Mouse (Mus musculus) CH12.LX (cell line): ENCODE results near the gene Magi2. TPM values are rescaled to one million over a fixed set of nuclear protein-coding genes. Genes with fewer than 3 reads are reported as not detected.

Experiments
- DNase-seq: peaks from one replicate; pipeline ENCODE4 v3.0.0-alpha.2; 2013; ENCODE audit errors: extremely low read depth
- H3K27ac ChIP-seq: 2 replicates; pipeline ENCODE4 v1.5.1; 2012; ENCODE audit warnings: low read depth, mild to moderate bottlenecking, control low read depth, moderate library complexity; ENCODE audit not compliant: insufficient read depth
- H3K27me3 ChIP-seq: replicated peaks from 2 replicates; pipeline ENCODE3; 2012; ENCODE audit warnings: inconsistent platforms
- H3K36me3 ChIP-seq, 2 experiments: replicated peaks in 1 of 2; 2 replicates each; pipeline versions ENCODE3 to v1.6.1; 2012; ENCODE audit warnings: inconsistent platforms in 1 of 2, low read length in 1 of 2, mild to moderate bottlenecking in 1 of 2, mixed read lengths in 1 of 2, moderate library complexity in 1 of 2; ENCODE audit not compliant: control insufficient read depth in 1 of 2, insufficient read depth in 1 of 2
- H3K4me1 ChIP-seq, 2 experiments: 2 replicates each; pipeline ENCODE4 v1.6.1; 2012; ENCODE audit warnings: inconsistent platforms in 1 of 2, moderate library complexity in 1 of 2; ENCODE audit not compliant: insufficient read depth in 2 of 2, control insufficient read depth in 1 of 2
- H3K4me2 ChIP-seq: 2 replicates; pipeline ENCODE4 v1.6.1; 2012; ENCODE audit warnings: low read depth, mild to moderate bottlenecking, control low read depth; ENCODE audit not compliant: poor library complexity, insufficient read depth, severe bottlenecking
- H3K4me3 ChIP-seq, 3 experiments: fragments of 150-350 bp in 1 of 3; sonication (generic) in 1 of 3; replicated peaks in 1 of 3; 2 replicates each; pipeline versions ENCODE3 to v1.5.1; 2011 to 2012; ENCODE audit warnings: low read depth in 2 of 3, low read length in 2 of 3, mild to moderate bottlenecking in 2 of 3, moderate library complexity in 2 of 3, control low read depth in 1 of 3, improper control_type of control experiment in 1 of 3, inconsistent platforms in 1 of 3, mixed read lengths in 1 of 3; ENCODE audit not compliant: poor library complexity in 1 of 3
- H3K79me2 ChIP-seq: replicated peaks from 2 replicates; pipeline ENCODE4 v1.6.1; 2012; ENCODE audit warnings: mild to moderate bottlenecking, moderate library complexity; ENCODE audit not compliant: control insufficient read depth, poor library complexity, insufficient read depth, severe bottlenecking; ENCODE audit errors: extremely low read depth
- H3K9ac ChIP-seq: 2 replicates; pipeline ENCODE4 v1.6.1; 2012; ENCODE audit warnings: low read depth, mild to moderate bottlenecking, control low read depth, moderate library complexity; ENCODE audit not compliant: insufficient read depth
- H3K9me3 ChIP-seq: replicated peaks from 2 replicates; pipeline ENCODE3; 2012; ENCODE audit warnings: low read length, inconsistent platforms, mixed read lengths
- BHLHE40 ChIP-seq: IDR thresholded peaks from 2 replicates; pipeline ENCODE4 v1.6.1; 2011; ENCODE audit warnings: mild to moderate bottlenecking, low read depth, low read length, improper control_type of control experiment
- CHD1 ChIP-seq: IDR thresholded peaks from 2 replicates; pipeline ENCODE4 v1.6.1; 2012; ENCODE audit warnings: low read depth, low read length, improper control_type of control experiment, inconsistent platforms
- CHD2 ChIP-seq: IDR thresholded peaks from 2 replicates; pipeline ENCODE4 v1.6.1; 2011; ENCODE audit warnings: low read length, improper control_type of control experiment
- CTCF ChIP-seq, 2 experiments: IDR thresholded peaks in 1 of 2; conservative IDR thresholded peaks in 1 of 2; 2 replicates each; pipeline ENCODE4 v1.5.1; 2011 to 2012; ENCODE audit warnings: low read depth in 2 of 2, low read length in 2 of 2, improper control_type of control experiment in 1 of 2, inconsistent platforms in 1 of 2, mild to moderate bottlenecking in 1 of 2, moderate library complexity in 1 of 2
- E2F4 ChIP-seq: IDR thresholded peaks from 2 replicates; pipeline ENCODE4 v1.6.1; 2011; ENCODE audit warnings: low read depth, low read length, improper control_type of control experiment; ENCODE audit not compliant: insufficient replicate concordance
- EP300 ChIP-seq: IDR thresholded peaks from 2 replicates; pipeline ENCODE4 v1.6.1; 2011; ENCODE audit warnings: low read length, improper control_type of control experiment
- ETS1 ChIP-seq: conservative IDR thresholded peaks from 2 replicates; pipeline ENCODE4 v1.6.1; 2012; ENCODE audit warnings: low read depth, mild to moderate bottlenecking, inconsistent platforms, low read length, improper control_type of control experiment, moderate library complexity
- IRF4 ChIP-seq: IDR thresholded peaks from 2 replicates; pipeline ENCODE4 v1.6.1; 2014; ENCODE audit warnings: low read depth, mild to moderate bottlenecking, inconsistent platforms, low read length, improper control_type of control experiment
- JUN ChIP-seq: IDR thresholded peaks from 2 replicates; pipeline ENCODE4 v1.6.1; 2011; ENCODE audit warnings: low read depth, mild to moderate bottlenecking, low read length, improper control_type of control experiment, moderate library complexity; ENCODE audit not compliant: insufficient read depth
- KAT2A ChIP-seq: IDR thresholded peaks from 2 replicates; pipeline ENCODE4 v1.6.1; 2012; ENCODE audit warnings: low read length, improper control_type of control experiment, inconsistent platforms; ENCODE audit not compliant: insufficient replicate concordance
- MAFK ChIP-seq: IDR thresholded peaks from 2 replicates; pipeline ENCODE4 v1.6.1; 2011; ENCODE audit warnings: low read length, improper control_type of control experiment; ENCODE audit not compliant: insufficient replicate concordance
- MAX ChIP-seq: IDR thresholded peaks from 2 replicates; pipeline ENCODE4 v1.6.1; 2011; ENCODE audit warnings: low read length, improper control_type of control experiment
- MEF2A ChIP-seq: IDR thresholded peaks from 2 replicates; pipeline ENCODE4 v1.6.1; 2014; ENCODE audit warnings: low read depth, mild to moderate bottlenecking, inconsistent platforms, low read length, improper control_type of control experiment, borderline replicate concordance
- MXI1 ChIP-seq: IDR thresholded peaks from 2 replicates; pipeline ENCODE4 v1.6.1; 2011; ENCODE audit warnings: mild to moderate bottlenecking, low read depth, low read length, improper control_type of control experiment
- NRF1 ChIP-seq: IDR thresholded peaks from 2 replicates; pipeline ENCODE4 v1.6.1; 2014; ENCODE audit warnings: low read depth, mild to moderate bottlenecking, inconsistent platforms, low read length, improper control_type of control experiment, moderate library complexity
- PAX5 ChIP-seq: IDR thresholded peaks from 2 replicates; pipeline ENCODE4 v1.6.1; 2012; ENCODE audit warnings: low read length, inconsistent platforms, mixed read lengths
- POLR2AphosphoS2 ChIP-seq: IDR thresholded peaks from 2 replicates; pipeline ENCODE4 v1.6.1; 2011; ENCODE audit warnings: low read depth, low read length, improper control_type of control experiment
- RAD21 ChIP-seq: IDR thresholded peaks from 2 replicates; pipeline ENCODE4 v1.6.1; 2011; ENCODE audit warnings: low read depth, mild to moderate bottlenecking, low read length, improper control_type of control experiment, moderate library complexity
- SIN3A ChIP-seq: IDR thresholded peaks from 2 replicates; pipeline ENCODE4 v1.6.1; 2012; ENCODE audit warnings: low read length, improper control_type of control experiment, inconsistent platforms
- SMC3 ChIP-seq: IDR thresholded peaks from 2 replicates; pipeline ENCODE4 v1.6.1; 2011; ENCODE audit warnings: low read depth, low read length, improper control_type of control experiment
- UBTF ChIP-seq: IDR thresholded peaks from 2 replicates; pipeline ENCODE4 v1.6.1; 2012; ENCODE audit warnings: low read depth, mild to moderate bottlenecking, inconsistent platforms, low read length, improper control_type of control experiment, moderate library complexity
- USF1 ChIP-seq: IDR thresholded peaks from 2 replicates; pipeline ENCODE4 v1.6.1; 2014; ENCODE audit warnings: low read depth, mild to moderate bottlenecking, inconsistent platforms, low read length, improper control_type of control experiment
- ZKSCAN1 ChIP-seq: IDR thresholded peaks from 2 replicates; pipeline ENCODE4 v1.6.1; 2012; ENCODE audit warnings: low read depth, inconsistent platforms, low read length, improper control_type of control experiment, borderline replicate concordance
- ZNF384 ChIP-seq: IDR thresholded peaks from 2 replicates; pipeline ENCODE4 v1.6.1; 2012; ENCODE audit warnings: low read depth, low read length, improper control_type of control experiment, inconsistent platforms
- dilution Hi-C: fragments of 300-500 bp; cut with MboI; formaldehyde crosslinking; loops from 2 replicates; pipeline ENCODE4 v1.14.3; 2020; ENCODE audit warnings: low sequenced_read_pairs; ENCODE audit not compliant: extremely low pct_unique_long_range_greater_than_20kb, extremely low pct_ligation_motif_present
- in situ Hi-C: fragments of 300-500 bp; cut with MboI; formaldehyde crosslinking; loops from 3 replicates; pipeline ENCODE4 v1.14.3; 2019; ENCODE audit warnings: low sequenced_read_pairs, low pct_ligation_motif_present, low pct_unique_long_range_greater_than_20kb, mixed read lengths
- polyA plus RNA-seq: library from polyadenylated mRNA; unstranded; fragments of >175 nt; gene quantifications from 2 replicates; pipeline ENCODE4 v1.2.1, GENCODE M21; 2012; ENCODE audit warnings: low read depth; ENCODE audit not compliant: insufficient read length
- total RNA-seq, 2 experiments: library from RNA; depleted of rRNA; stranded (reverse); fragments of 300-350 nt in 1 of 2; fragments of >200 nt in 1 of 2; gene quantifications; 2 replicates each; pipeline ENCODE4 v1.2.3; 2012 to 2014

The Magi2 gene
- total and polyA plus RNA-seq, 3 experiments: 0.37 to 0.63 (median 0.42) TPM

- TF ChIP-seq MAFK (no peak), MAX (no peak), ZKSCAN1 (no peak), JUN (no peak), RAD21 (peak; percentile 17), POLR2AphosphoS2 (no peak), CHD1 (no peak), MXI1 (no peak), MEF2A (no peak), IRF4 (no peak), CTCF (conservative IDR thresholded peaks at IDR 0.05 in 1 of 2, IDR thresholded peaks at IDR 0.05 in 1 of 2; ENCODE audit: low read depth in 2 of 2, low read length in 2 of 2) (peak in 1 of 2 experiments; percentile 39; a peak in 2 of 4 replicates), BHLHE40 (no peak), SIN3A (no peak), USF1 (no peak), SMC3 (peak; percentile 25), KAT2A (no peak), EP300 (no peak), UBTF (no peak), ZNF384 (no peak)
- TF ChIP-seq, all 38 proteins: peak for 3
- peaks cover 7% of the 10 kb centered on the region for H3K9me3 ChIP-seq
- in situ Hi-C loops: no loop called here
- dilution Hi-C loops: no loop called here
- no peak overlapping the region for H3K4me3 ChIP-seq
- H3K4me1 ChIP-seq: peaks cover 0 to 35% of the 10 kb centered on the region in 2 experiments; a peak in 2 of 4 replicates
- no peak overlapping the region for H3K9ac ChIP-seq
- no peaks in the 10 kb centered on the region for H3K79me2 ChIP-seq
- peak; percentile 42 for DNase-seq
- no peak overlapping the region for H3K4me2 ChIP-seq
- no peaks in the 10 kb centered on the region for H3K27me3 ChIP-seq
- no peaks in the 10 kb centered on the region for H3K36me3 ChIP-seq
- H3K27ac ChIP-seq: no peak overlapping the region
Measured at GRCm38 (mm10) chr5:19973852-19974251, 747.0 kb downstream of the Magi2 start.

- TF ChIP-seq CHD2 (no peak), RAD21 (no peak), PAX5 (no peak), MXI1 (no peak), ETS1 (no peak), POLR2AphosphoS2 (no peak), CTCF (conservative IDR thresholded peaks at IDR 0.05 in 1 of 2, IDR thresholded peaks at IDR 0.05 in 1 of 2; ENCODE audit: low read depth in 2 of 2, low read length in 2 of 2) (no peak), E2F4 (no peak), KAT2A (no peak), MAX (no peak), SMC3 (no peak), NRF1 (no peak)
- TF ChIP-seq, all 38 proteins: peak for 0
- no peak overlapping the region for H3K27ac ChIP-seq
- H3K9me3 ChIP-seq: no peaks in the 10 kb centered on the region
- H3K4me1 ChIP-seq: no peaks in the 10 kb centered on the region
- DNase-seq: no peak
- H3K79me2 ChIP-seq: no peaks in the 10 kb centered on the region
- in situ Hi-C loops (no loop called here), dilution Hi-C loops (no loop called here)
- no peaks in the 10 kb centered on the region for H3K27me3 ChIP-seq
- no peak overlapping the region for H3K4me2 ChIP-seq
- H3K4me3 ChIP-seq: no peak overlapping the region
- no peaks in the 10 kb centered on the region for H3K36me3 ChIP-seq
- no peak overlapping the region for H3K9ac ChIP-seq
Measured at GRCm38 (mm10) chr5:19981518-19981917, 754.7 kb downstream of the Magi2 start.
